Mouse (Mus musculus) forebrain, embryonic 14.5 days (tissue): ENCODE results near the gene Mgmt. TPM values are rescaled to one million over a fixed set of nuclear protein-coding genes. Genes with fewer than 3 reads are reported as not detected.

Source experiments
- ATAC-seq: fragments of 200-750 bp; cut with Nextera tagmentation; 2 replicates; pipeline ENCODE4 v1.8.0; 2017; ENCODE audit warnings: mild to moderate bottlenecking, moderate library complexity
- DNase-seq: peaks from one replicate; pipeline ENCODE4 v3.0.0-alpha.2; 2015; ENCODE audit warnings: low spot score
- H3K27ac ChIP-seq: fragments of 300-500 bp; sonication (generic); 2 replicates; pipeline ENCODE4 v1.5.1; 2014; ENCODE audit warnings: low read depth, mild to moderate bottlenecking, control low read depth, low read length, moderate library complexity
- H3K27me3 ChIP-seq: fragments of 300-500 bp; sonication (generic); replicated peaks from 2 replicates; pipeline ENCODE4 v1.6.1; 2014; ENCODE audit warnings: low read length, control low read depth, mixed read lengths; ENCODE audit not compliant: control insufficient read depth, insufficient read depth
- H3K36me3 ChIP-seq: fragments of 300-500 bp; sonication (generic); 2 replicates; pipeline ENCODE4 v1.6.1; 2014; ENCODE audit warnings: low read length, control low read depth; ENCODE audit not compliant: control insufficient read depth, insufficient read depth
- H3K4me1 ChIP-seq: fragments of 300-500 bp; sonication (generic); 2 replicates; pipeline ENCODE4 v1.6.1; 2014; ENCODE audit warnings: antibody characterized with exemption, low read length, control low read depth; ENCODE audit not compliant: control insufficient read depth, insufficient read depth
- H3K4me2 ChIP-seq: fragments of 300-500 bp; sonication (generic); 2 replicates; pipeline ENCODE4 v1.6.1; 2014; ENCODE audit warnings: mild to moderate bottlenecking, control low read depth, low read length
- H3K4me3 ChIP-seq: fragments of 300-500 bp; sonication (generic); 2 replicates; pipeline ENCODE4 v1.5.1; 2014; ENCODE audit warnings: low read depth, low read length, control low read depth
- H3K9ac ChIP-seq: fragments of 300-500 bp; sonication (generic); 2 replicates; pipeline ENCODE4 v1.6.1; 2014; ENCODE audit warnings: mild to moderate bottlenecking, low read length, control low read depth, moderate library complexity
- H3K9me3 ChIP-seq: fragments of 300-500 bp; sonication (generic); replicated peaks from 2 replicates; pipeline ENCODE4 v1.6.1; 2016; ENCODE audit warnings: low read length, control low read depth, mixed read lengths; ENCODE audit not compliant: control insufficient read depth
- WGBS: fragments of 180-500 bp; shearing (Covaris S2); extraction: QIAGEN DNeasy Blood & Tissue Kit; methylation state at CpG from one replicate; pipeline ENCODE4 v1.1.7; 2014; 5-methylcytosine and 5-hydroxymethylcytosine counted together
- polyA plus RNA-seq: library from polyadenylated mRNA; unstranded; fragments of >200 nt; fragmentation: Nextera tagmentation; extraction: Ambion mirVana; gene quantifications from 2 replicates; pipeline ENCODE4 v1.2.1, GENCODE M21; 2014

Gene Mgmt
- polyA plus RNA-seq, 1 experiment from 2014 or later: 1.6 TPM

DNA sequence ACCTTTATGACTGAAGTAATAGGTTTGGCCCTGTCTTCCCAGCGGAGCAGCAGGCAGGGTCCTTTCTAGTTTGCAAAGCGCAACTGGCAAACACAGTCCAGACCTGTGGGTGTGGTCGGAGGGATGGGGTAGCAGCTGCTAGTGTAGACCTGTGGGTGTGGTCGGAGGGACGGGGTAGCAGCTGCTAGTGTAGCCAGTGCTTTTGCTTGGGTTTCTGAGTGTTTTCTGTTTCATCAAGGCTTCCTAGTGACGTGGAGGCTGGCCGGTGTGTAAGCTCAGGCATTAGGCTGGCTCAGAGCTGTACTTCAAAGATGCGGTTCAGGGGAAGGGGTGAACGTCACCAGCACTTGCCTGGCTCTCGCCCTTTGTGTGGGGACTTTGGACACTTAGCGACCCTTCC is 106.3 kb downstream of the Mgmt start:
- Histone ChIP-seq H3K9me3 (no peaks in the 10 kb centered on the region), H3K4me3 (no peak overlapping the region), H3K9ac (no peak overlapping the region), H3K27ac (no peak overlapping the region), H3K4me1 (peaks cover 10% of the 10 kb centered on the region; the same call in 1 of the 2 replicates), H3K4me2 (no peak overlapping the region), H3K27me3 (no peaks in the 10 kb centered on the region), H3K36me3 (no peaks in the 10 kb centered on the region)
- DNase-seq (no peak), ATAC-seq (no peak)
- WGBS: 46% methylated on average over 11 of the region's 11 CpGs

- Histone ChIP-seq H3K4me2 (no peak overlapping the region), H3K36me3 (no peaks in the 10 kb centered on the region), H3K4me1 (peaks cover 10% of the 10 kb centered on the region; the same call in 1 of the 2 replicates), H3K9me3 (no peaks in the 10 kb centered on the region), H3K27me3 (no peaks in the 10 kb centered on the region), H3K4me3 (no peak overlapping the region), H3K9ac (no peak overlapping the region), H3K27ac (no peak overlapping the region)
- ATAC-seq (no peak), DNase-seq (no peak)
- 67% methylated on average over 15 of the region's 15 CpGs for WGBS
These were observed 106.8 kb downstream of the Mgmt start for GRCm38 (mm10) chr7:137001215-137001614.

GRCm38 (mm10) chr7:137001783-137002182 is 107.4 kb downstream of the Mgmt start:
- Histone ChIP-seq H3K27ac (no peak overlapping the region), H3K36me3 (no peaks in the 10 kb centered on the region), H3K4me3 (no peak overlapping the region), H3K9ac (no peak overlapping the region), H3K27me3 (no peaks in the 10 kb centered on the region), H3K4me2 (no peak overlapping the region), H3K9me3 (no peaks in the 10 kb centered on the region), H3K4me1 (peaks cover 10% of the 10 kb centered on the region; the same call in 1 of the 2 replicates)
- ATAC-seq (no peak), DNase-seq (peak; percentile 55)
- WGBS: 42% methylated on average over 5 of the region's 5 CpGs

DNA sequence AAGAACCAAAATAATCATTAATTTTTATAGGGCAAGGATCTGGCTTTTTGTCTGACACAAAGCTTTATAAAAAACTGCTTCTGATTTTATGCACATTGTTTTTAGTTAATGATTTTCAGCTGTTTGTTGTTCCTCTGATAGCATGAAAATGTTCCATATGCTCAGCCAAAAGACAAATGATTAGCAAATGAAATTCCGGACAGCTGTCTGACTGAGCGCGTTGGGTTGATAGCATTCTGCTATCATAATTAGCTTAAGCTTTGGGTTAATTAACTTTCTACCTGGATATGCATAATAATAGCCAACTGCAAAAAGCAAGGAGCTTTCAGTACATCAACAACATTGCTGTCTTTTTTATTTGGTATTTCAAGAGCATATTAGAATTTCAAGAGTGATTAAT is 108.0 kb downstream of the Mgmt start:
- H3K27me3 ChIP-seq: no peaks in the 10 kb centered on the region
- H3K9me3 ChIP-seq: no peaks in the 10 kb centered on the region
- H3K4me2 ChIP-seq: no peak overlapping the region
- no peaks in the 10 kb centered on the region for H3K36me3 ChIP-seq
- WGBS: 24% methylated on average over 3 of the region's 3 CpGs
- no peak overlapping the region for H3K27ac ChIP-seq
- H3K9ac ChIP-seq: no peak overlapping the region
- no peak overlapping the region for H3K4me3 ChIP-seq
- H3K4me1 ChIP-seq: peaks cover 10% of the 10 kb centered on the region; the same call in 1 of the 2 replicates
- DNase-seq: peak; percentile 63
- no peak for ATAC-seq

GRCm38 (mm10) chr7:137005293-137005692 is 110.9 kb downstream of the Mgmt start:
- Histone ChIP-seq H3K9ac (no peak overlapping the region), H3K4me1 (peaks cover 10% of the 10 kb centered on the region; the same call in 1 of the 2 replicates), H3K36me3 (no peaks in the 10 kb centered on the region), H3K27ac (no peak overlapping the region), H3K4me2 (no peak overlapping the region), H3K4me3 (no peak overlapping the region), H3K9me3 (no peaks in the 10 kb centered on the region), H3K27me3 (no peaks in the 10 kb centered on the region)
- ATAC-seq: no peak
- WGBS: 28% methylated on average over 11 of the region's 11 CpGs
- no peak for DNase-seq

DNA sequence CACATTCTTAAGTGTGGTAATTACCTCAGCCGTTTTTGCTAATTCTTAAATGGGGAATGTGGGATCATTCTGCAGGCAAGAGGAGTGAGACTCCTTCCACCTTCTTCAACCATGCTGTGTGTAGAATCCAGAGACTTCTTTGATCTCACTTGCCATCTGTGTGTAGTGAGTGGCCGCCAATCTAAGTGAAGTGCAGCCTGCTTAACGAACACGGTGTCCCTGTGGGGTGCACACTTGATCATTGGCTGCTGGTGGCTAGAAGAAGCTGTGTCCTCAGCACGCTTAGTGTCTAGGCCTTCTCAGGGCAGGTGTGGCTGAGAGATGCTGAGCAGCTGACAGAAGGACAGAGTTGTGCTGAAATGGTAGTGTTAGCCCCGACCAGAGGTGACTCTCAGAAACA is 113.9 kb downstream of the Mgmt start:
- Histone ChIP-seq H3K36me3 (no peaks in the 10 kb centered on the region), H3K4me2 (no peak overlapping the region), H3K4me3 (no peak overlapping the region), H3K9me3 (no peaks in the 10 kb centered on the region), H3K9ac (no peak overlapping the region), H3K27ac (no peak overlapping the region), H3K27me3 (no peaks in the 10 kb centered on the region), H3K4me1 (peaks cover 4% of the 10 kb centered on the region; the same call in 1 of the 2 replicates)
- DNase-seq (peak; percentile 17), ATAC-seq (no peak)
- WGBS: 33% methylated on average over 6 of the region's 6 CpGs

- Histone ChIP-seq H3K36me3 (no peaks in the 10 kb centered on the region), H3K9ac (no peak overlapping the region), H3K4me1 (peaks cover 4% of the 10 kb centered on the region; the same call in 1 of the 2 replicates), H3K27ac (no peak overlapping the region), H3K9me3 (no peaks in the 10 kb centered on the region), H3K4me3 (no peak overlapping the region), H3K4me2 (no peak overlapping the region), H3K27me3 (no peaks in the 10 kb centered on the region)
- ATAC-seq (peak; percentile 15; the same call in 1 of the 2 replicates), DNase-seq (peak; percentile 35)
- 78% methylated on average over 19 of the region's 19 CpGs for WGBS
These were observed 115.4 kb downstream of the Mgmt start for GRCm38 (mm10) chr7:137009732-137010275.

DNA sequence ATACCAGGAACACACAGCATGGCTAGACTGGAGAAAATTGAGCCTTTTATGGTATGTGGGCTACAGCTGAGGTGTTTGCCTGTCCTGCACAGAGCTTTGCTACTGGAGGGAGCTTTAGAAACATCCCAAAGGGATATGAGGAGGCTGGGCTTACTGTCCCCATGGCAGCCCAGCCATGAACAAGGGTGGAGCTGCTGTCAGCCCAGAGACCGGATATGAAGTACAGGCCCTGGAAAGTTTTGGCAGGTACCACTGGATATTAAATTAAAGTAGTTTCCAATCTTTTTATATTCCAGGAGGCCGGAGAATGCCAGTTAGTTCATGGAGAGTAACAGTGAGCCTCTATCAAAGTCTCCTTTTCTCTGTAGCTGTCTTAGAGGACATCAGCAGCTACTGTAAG is 116.0 kb downstream of the Mgmt start:
- no peak overlapping the region for H3K27ac ChIP-seq
- ATAC-seq: no peak
- H3K27me3 ChIP-seq: no peaks in the 10 kb centered on the region
- peaks cover under 1% of the 10 kb centered on the region; the same call in 1 of the 2 replicates for H3K4me1 ChIP-seq
- H3K9me3 ChIP-seq: no peaks in the 10 kb centered on the region
- 87% methylated on average over 2 of the region's 2 CpGs for WGBS
- DNase-seq: no peak
- H3K9ac ChIP-seq: no peak overlapping the region
- no peak overlapping the region for H3K4me3 ChIP-seq
- H3K4me2 ChIP-seq: no peak overlapping the region
- H3K36me3 ChIP-seq: no peaks in the 10 kb centered on the region

DNA sequence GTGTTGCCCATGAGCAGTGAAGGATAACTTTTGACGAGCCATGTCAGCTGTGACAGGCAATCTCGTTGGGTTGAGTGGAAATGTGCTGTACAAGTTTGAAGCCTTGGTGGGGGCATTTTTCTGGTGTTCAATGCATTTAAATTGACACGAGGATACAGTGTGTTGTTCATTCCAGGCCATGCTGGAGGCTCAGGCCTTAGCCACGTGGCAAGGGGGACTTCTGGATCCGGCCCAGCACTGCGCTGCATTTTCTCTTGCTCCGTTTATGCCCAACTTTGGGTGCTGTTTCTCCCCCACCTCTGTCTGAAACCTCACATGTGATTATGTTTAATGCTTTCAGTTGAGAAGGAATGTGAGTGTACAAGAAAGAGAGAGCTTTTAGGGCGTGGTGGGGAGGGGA is 118.3 kb downstream of the Mgmt start:
- WGBS: 71% methylated on average over 8 of the region's 8 CpGs
- Histone ChIP-seq H3K9me3 (no peaks in the 10 kb centered on the region), H3K4me1 (no peaks in the 10 kb centered on the region), H3K27me3 (no peaks in the 10 kb centered on the region), H3K4me2 (no peak overlapping the region), H3K27ac (no peak overlapping the region), H3K36me3 (no peaks in the 10 kb centered on the region), H3K4me3 (no peak overlapping the region), H3K9ac (no peak overlapping the region)
- DNase-seq: no peak
- ATAC-seq: no peak
